Mouse (Mus musculus) erythroblast, embryonic 14.5 days (primary cell): Measurements from ENCODE around the gene Nme8.

Source experiments
- GATA1 ChIP-seq: IDR thresholded peaks from 2 replicates; pipeline ENCODE4 v1.6.1; 2012; ENCODE audit warnings: low read length, inconsistent platforms, mixed read lengths
- TAL1 ChIP-seq: IDR thresholded peaks from 3 replicates; pipeline ENCODE4 v1.6.1; 2012; ENCODE audit warnings: low read length, inconsistent platforms, mixed read lengths

DNA sequence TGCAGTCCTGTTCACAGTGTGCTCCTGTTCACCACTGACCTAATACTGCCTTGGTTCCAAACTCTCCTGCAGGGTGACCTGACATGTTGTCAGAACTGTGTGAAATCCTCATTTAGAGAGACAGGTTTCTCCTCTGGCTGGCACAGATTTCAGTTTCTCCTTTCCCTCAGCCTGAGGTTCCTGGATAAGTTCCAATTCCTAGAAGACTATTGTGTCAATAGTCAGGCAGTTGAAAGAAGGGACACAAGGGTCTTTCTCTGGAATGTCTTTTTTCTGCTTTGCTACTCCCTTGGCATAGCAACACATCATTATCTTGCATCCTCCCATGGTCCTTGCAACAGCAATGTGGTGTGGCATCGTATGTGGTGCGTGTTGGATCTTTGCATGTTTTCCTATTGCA lies 19.6 kb upstream of the Nme8 start:
- TF ChIP-seq TAL1, result no peak
- no peak for TF ChIP-seq GATA1
